ENCODE assay signal across 16 mouse cellular contexts in the genomic region with DNA sequence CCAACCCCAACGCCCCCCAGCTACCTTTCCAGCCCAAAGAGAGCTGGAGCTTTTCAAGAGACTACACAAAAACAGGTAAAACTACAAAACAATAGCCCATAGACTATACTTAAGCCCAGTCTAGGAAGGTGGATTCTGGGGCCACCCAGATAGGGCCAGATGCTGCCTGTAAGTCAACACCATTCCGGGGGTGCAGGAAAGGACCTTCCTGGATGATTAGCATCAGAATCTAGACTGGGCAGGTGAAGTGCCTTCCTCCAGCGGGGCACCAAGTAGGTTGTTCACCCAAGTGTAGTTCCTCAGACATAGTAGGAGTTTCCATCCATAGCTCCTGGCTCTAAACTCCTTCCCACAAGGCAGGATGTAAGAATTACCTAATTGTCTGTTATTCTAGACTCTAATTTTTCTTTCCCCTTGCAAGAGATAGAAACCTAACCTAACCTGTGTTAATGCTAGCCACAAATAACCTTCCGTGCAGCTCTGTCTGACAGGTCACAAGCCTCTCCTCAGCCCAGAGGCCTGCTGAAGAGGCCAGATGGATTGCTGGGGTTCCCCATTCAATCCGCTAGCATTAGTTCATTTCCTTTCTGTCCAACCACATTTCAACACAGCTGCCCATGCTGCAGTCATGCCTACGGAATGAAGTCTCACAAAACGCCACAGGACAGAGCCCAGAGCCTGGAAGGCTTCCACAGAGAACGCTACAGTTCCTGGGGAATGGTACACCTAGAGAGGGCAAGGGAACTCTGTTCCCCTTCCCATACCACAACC. TPM values are rescaled to one million over a fixed set of nuclear protein-coding genes. Genes with fewer than 3 reads are reported as not detected.
DNase-seq lines count a peak whose midpoint lies in the region; ATAC-seq and TF ChIP-seq lines count a peak whose summit lies in the region.
"Had no signal": no experiment of that assay in that cellular context is flagged by ENCODE, and none has a peak within 500 bp of the region (broad histone marks: within the 10 kb centered on the region; RNA-seq: fewer than 3 reads in every experiment).

No protein-coding gene starts in this region.

- no peaks in the 10 kb centered on the region for H3K36me3 ChIP-seq in heart, postnatal 0 days (replicated peaks; ENCODE audit: control insufficient read depth, insufficient read depth, low read length)
- 0 out of 2 replicates have a peak, but pooled peaks cover 4% of the 10 kb centered on the region for H3K36me3 ChIP-seq in E14TG2a.4 (ENCODE audit: insufficient read depth, low read length)
- H3K36me3 ChIP-seq in limb, embryonic 15.5 days: no peaks in the 10 kb centered on the region
- H3K36me3 ChIP-seq: liver, embryonic 13.5 days; stomach, embryonic 15.5 days had no signal

- no peak for TF ChIP-seq CTCF in heart, postnatal 0 days (IDR thresholded peaks at IDR 0.05; ENCODE audit: low read depth)
- TF ChIP-seq CTCF in E14TG2a.4 (conservative IDR thresholded peaks at IDR 0.05; ENCODE audit: low read length): no peak
- TF ChIP-seq CTCF in bone marrow, adult 2 months (IDR thresholded peaks at IDR 0.05; ENCODE audit: control insufficient read depth, insufficient read depth, low read length): no peak

- no peak overlapping the region for H3K4me3 ChIP-seq in heart, postnatal 0 days (ENCODE audit: low read depth, low read length)
- peak overlapping the region; percentile 33 for H3K4me3 ChIP-seq in E14TG2a.4 (replicated peaks; ENCODE audit: low read length)
- peak overlapping the region; percentile 12 for H3K4me3 ChIP-seq in bone marrow, adult 2 months (replicated peaks; ENCODE audit: control insufficient read depth, low read depth, low read length)
- H3K4me3 ChIP-seq in limb, embryonic 15.5 days: no peak overlapping the region
- H3K4me3 ChIP-seq: liver, embryonic 13.5 days; stomach, embryonic 15.5 days had no signal

- 0 out of 2 replicates have a peak overlapping the region, but pooled peaks have one; percentile 2 for H3K4me2 ChIP-seq in heart, postnatal 0 days (ENCODE audit: low read depth, low read length)
- H3K4me2 ChIP-seq in limb, embryonic 15.5 days: no peak overlapping the region
- H3K4me2 ChIP-seq: liver, embryonic 13.5 days; midbrain, embryonic 11.5 days; stomach, embryonic 15.5 days had no signal

- 46% methylated on average over 8 of the region's 8 CpGs for WGBS in heart, postnatal 0 days
- 27% methylated on average over 8 of the region's 8 CpGs for WGBS in bone marrow, adult 2 months
- 55% methylated on average over 8 of the region's 8 CpGs for WGBS in limb, embryonic 15.5 days

- TF ChIP-seq POLR2A in bone marrow, adult 2 months (IDR thresholded peaks at IDR 0.05; ENCODE audit: borderline replicate concordance, control insufficient read depth, low read depth, low read length): no peak

- intact Hi-C loops in heart, postnatal 10 days (cut with DNase I): no loop called here

- H3K9ac ChIP-seq in heart, postnatal 0 days (replicated peaks; ENCODE audit: low read depth, low read length): no peak overlapping the region
- H3K9ac ChIP-seq in limb, embryonic 15.5 days: no peak overlapping the region
- H3K9ac ChIP-seq: liver, embryonic 13.5 days; stomach, embryonic 15.5 days had no signal

- no peak for DNase-seq in heart, postnatal 0 days (ENCODE audit: low spot score)
- DNase-seq in heart, postnatal 10 days: no peak
- DNase-seq in layer of hippocampus, adult 9-10 months (ENCODE audit: low spot score): no peak
- no peak for DNase-seq in lung, postnatal 36 days
- no peak for DNase-seq in right cerebral cortex, adult 18-20 months
- DNase-seq: heart, adult 18-20 months; kidney, adult 11 months; layer of hippocampus, postnatal 36 days; liver, embryonic 13.5 days had no signal

- no peaks in the 10 kb centered on the region for H3K9me3 ChIP-seq in heart, postnatal 0 days (replicated peaks; ENCODE audit: control insufficient read depth, low read length)
- no peaks in the 10 kb centered on the region for H3K9me3 ChIP-seq in E14TG2a.4 (ENCODE audit: low read length)
- H3K9me3 ChIP-seq in limb, embryonic 15.5 days: no peaks in the 10 kb centered on the region
- H3K9me3 ChIP-seq: liver, embryonic 13.5 days; stomach, embryonic 15.5 days had no signal

- no peak overlapping the region for H3K27ac ChIP-seq in heart, postnatal 0 days (ENCODE audit: low read depth)
- no peak overlapping the region for H3K27ac ChIP-seq in bone marrow, adult 2 months (ENCODE audit: control insufficient read depth, insufficient read depth, low read depth, low read length, poor library complexity)
- H3K27ac ChIP-seq in limb, embryonic 15.5 days: peak overlapping the region; percentile 59
- H3K27ac ChIP-seq: liver, embryonic 13.5 days; stomach, embryonic 15.5 days had no signal

- peaks cover 18% of the 10 kb centered on the region; the same call in 1 of the 2 replicates for H3K4me1 ChIP-seq in heart, postnatal 0 days (ENCODE audit: control insufficient read depth, insufficient read depth)
- peaks cover 93% of the 10 kb centered on the region for H3K4me1 ChIP-seq in E14TG2a.4 (replicated peaks; ENCODE audit: low read depth, low read length)
- H3K4me1 ChIP-seq in bone marrow, adult 2 months (ENCODE audit: control insufficient read depth, insufficient read depth, low read length): peaks cover 7% of the 10 kb centered on the region
- peaks cover 16% of the 10 kb centered on the region for H3K4me1 ChIP-seq in limb, embryonic 15.5 days

- no peak for TF ChIP-seq EP300 in heart, postnatal 0 days (IDR thresholded peaks at IDR 0.05; ENCODE audit: low read depth)

- H3K27me3 ChIP-seq in heart, postnatal 0 days (ENCODE audit: control insufficient read depth, insufficient read depth, low read length): no peaks in the 10 kb centered on the region
- H3K27me3 ChIP-seq in E14TG2a.4 (ENCODE audit: insufficient read depth, low read length): no peaks in the 10 kb centered on the region
- H3K27me3 ChIP-seq in limb, embryonic 15.5 days: no peaks in the 10 kb centered on the region
- H3K27me3 ChIP-seq: liver, embryonic 13.5 days; stomach, embryonic 15.5 days had no signal

- no peak for ATAC-seq in heart, postnatal 0 days (ENCODE audit: insufficient read depth, low read depth)
- ATAC-seq in limb, embryonic 15.5 days (ENCODE audit: insufficient number of reproducible peaks, low FRiP score, low TSS enrichment, low read depth): no peak
- ATAC-seq: forebrain, embryonic 16.5 days had no signal

RNA-seq across cellular contexts. Expression of a gene that starts 8.7 kb away (rescaled TPM):
- 7.3 and 8.0 TPM in 2 replicates for total RNA-seq in heart, postnatal 0 days (2014; rRNA removed; ENCODE audit: low replicate concordance)
- polyA plus RNA-seq in heart, postnatal 0 days (2015; fragmentation: Nextera tagmentation; extraction: Ambion mirVana): 27.9 and 28.8 TPM in 2 replicates
- 10 to 100 TPM; 33.4 to 36.7 TPM for total RNA-seq in heart, postnatal 10 days (2021)
- 10.5 and 19.7 TPM in 2 replicates for polyA plus RNA-seq in bone marrow, adult 2 months (2011; ENCODE audit: insufficient read depth, insufficient read length, low replicate concordance, missing spikeins)
- 64.3 and 64.4 TPM in 2 replicates for polyA plus RNA-seq in limb, embryonic 15.5 days (2015; fragmentation: Nextera tagmentation; extraction: Ambion mirVana)

RNA-seq across cellular contexts. Expression of a gene that starts 59.3 kb away (rescaled TPM):
- total RNA-seq in heart, postnatal 0 days (2014; rRNA removed; ENCODE audit: low replicate concordance): 0.54 and 0.69 TPM in 2 replicates
- polyA plus RNA-seq in heart, postnatal 0 days (2015; fragmentation: Nextera tagmentation; extraction: Ambion mirVana): 0.86 and 1.0 TPM in 2 replicates
- total RNA-seq in heart, postnatal 10 days (2021): under 1 TPM; 0.38 to 0.64 TPM
- not detected in 2 replicates for polyA plus RNA-seq in bone marrow, adult 2 months (2011; ENCODE audit: insufficient read depth, insufficient read length, low replicate concordance, missing spikeins)
- polyA plus RNA-seq in limb, embryonic 15.5 days (2015; fragmentation: Nextera tagmentation; extraction: Ambion mirVana): 6.9 and 7.7 TPM in 2 replicates
- total RNA-seq: adrenal gland, adult 18-20 months had no signal
- polyA plus RNA-seq: liver, embryonic 13.5 days had no signal

Comparison
In these comparisons a context has a peak if more than half of its experiments do, and no peak if none do; other contexts are left out.
1. H3K4me3 ChIP-seq: peak in E14TG2a.4 (single experiment) and bone marrow, adult 2 months (single experiment); none in heart, postnatal 0 days (single experiment) and limb, embryonic 15.5 days (single experiment).